Mouse (Mus musculus) kidney, adult 11 months (tissue): ENCODE data around the gene Tacr1.

ENCODE experiments used
- DNase-seq: peaks from one replicate; pipeline ENCODE4 v3.0.0; 2022

Tacr1 gene

DNA sequence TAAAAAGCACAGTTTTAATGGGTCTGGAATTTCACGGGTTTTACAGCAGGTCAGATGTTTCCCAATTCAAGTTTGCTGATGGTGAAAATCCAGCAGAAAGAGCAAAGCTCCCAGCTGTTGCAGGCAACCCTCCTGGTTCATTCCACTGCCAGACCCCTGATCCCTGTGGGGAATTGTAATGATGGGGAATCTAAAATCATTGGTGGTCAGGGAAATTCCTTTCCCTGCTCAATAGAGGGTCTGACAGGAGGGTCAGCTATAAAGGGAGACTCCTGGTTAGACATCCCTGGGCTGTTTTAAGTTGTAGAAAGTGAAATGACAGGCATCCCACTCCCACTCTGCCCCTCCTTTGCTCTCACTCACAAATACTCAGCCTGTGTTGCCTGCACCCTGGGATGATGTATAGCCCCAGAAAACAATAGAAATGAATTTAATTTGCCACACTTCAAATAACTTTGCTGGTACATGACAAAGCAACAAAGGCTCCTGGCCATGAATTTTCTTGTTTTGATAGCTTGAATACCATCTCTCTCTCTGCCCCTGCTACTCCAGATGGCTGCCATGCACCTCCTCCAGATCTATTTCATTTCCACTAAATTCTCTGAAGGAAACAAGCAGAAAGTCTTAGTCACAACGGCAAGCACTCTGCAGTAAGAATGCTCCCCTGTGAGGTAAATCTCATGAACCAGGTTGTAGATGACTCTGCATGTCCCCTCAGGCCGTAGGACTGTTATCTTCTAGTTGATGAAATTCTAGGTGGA lies 123.2 kb downstream of the Tacr1 start:
- DNase-seq = no peak

DNA sequence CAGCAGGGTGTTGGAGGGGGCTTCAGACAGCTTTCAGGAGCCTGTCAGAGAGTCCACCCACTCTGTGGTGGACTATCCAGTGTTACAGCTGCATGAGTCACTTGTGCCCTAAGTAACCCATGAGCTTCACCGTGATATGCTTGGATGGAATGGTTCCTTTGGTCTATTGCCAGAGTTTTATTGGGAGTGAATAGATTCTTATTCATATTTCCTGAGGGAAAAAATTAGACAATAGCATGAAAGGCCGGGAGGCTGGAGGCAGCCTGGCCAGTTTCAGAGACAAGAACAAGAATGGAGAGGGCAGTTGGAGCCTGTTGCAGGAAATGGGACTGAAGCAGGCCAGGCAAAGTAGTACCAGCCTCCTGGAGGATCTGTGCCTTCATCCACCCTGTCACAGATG lies 126.5 kb downstream of the Tacr1 start:
- DNase-seq = no peak

DNA sequence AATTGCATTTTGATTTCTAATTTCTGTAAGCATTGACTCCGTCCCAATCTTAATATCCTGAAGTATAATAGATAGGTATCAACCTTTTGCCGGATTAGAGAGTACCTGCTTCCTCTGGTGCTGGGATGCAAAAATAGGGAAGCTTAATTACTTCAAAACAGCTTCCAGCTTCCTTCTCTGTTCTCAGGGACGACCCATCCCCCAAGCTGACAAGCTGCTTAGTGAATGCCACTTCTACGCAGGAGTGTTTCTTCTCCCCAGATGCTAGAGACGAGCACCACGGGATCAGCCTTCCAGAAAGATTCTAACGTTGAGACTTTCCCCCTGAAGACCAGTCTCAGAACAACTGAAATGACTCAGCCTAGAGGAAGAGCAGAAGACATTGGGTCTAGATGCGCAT lies 134.5 kb downstream of the Tacr1 start:
- DNase-seq = no peak

DNA sequence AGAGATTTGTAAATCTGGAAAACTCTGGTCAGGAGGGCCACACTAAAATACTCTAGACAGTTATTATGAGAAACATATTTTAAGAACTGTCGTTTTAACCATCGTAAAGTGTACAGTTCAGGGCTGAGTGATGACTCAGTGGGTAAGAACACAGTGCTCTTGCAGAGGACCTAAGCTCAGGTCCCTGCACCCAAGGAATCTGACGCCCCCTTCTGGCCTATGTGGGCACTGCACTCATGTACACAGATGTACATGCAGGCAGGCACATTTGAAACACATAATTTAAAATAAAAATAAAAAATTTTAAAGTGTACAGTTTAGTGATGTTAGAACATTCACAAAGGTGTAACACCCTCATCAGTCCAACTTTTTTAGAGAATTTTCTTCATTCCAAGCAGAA lies 147.1 kb downstream of the Tacr1 start:
- no peak for DNase-seq

DNA sequence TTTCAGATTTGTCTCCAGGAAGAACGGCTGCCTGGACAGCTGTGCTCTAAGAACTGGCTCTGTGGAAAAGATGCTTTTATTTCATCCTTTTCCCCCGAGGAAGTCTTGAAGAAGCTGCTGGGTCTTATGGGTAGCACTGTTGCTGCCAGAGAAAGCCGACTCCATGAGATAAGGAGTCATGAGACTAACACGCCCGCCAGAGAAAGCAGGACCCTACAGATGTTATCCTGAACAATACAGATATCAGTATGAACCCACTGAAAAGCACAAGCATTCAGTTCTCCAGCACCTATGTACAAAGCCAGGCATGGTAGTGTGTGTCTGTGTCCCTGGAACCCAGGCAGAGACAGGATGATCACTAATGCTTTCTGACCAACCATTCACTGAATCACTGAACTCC lies 173.3 kb downstream of the Tacr1 start:
- DNase-seq = no peak

DNA sequence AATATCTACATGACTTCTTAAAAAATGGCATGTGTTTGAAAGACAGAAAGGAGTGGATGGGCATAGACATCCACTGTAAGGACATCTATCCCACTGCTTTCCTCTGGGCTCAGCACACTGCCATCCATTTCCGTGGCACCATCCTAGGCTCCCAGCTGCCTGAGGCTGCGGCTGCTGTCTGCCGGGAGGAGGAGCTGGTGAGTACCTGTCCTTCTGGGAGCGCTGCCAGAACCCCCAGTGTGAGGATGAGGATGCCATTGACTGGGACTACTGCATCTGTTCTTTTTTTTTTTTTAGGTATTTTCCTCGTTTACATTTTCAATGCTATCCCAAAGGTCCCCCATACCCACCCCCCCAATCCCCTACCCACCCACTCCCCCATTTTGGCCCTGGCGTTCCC lies 183.3 kb downstream of the Tacr1 start:
- DNase-seq = no peak

DNA sequence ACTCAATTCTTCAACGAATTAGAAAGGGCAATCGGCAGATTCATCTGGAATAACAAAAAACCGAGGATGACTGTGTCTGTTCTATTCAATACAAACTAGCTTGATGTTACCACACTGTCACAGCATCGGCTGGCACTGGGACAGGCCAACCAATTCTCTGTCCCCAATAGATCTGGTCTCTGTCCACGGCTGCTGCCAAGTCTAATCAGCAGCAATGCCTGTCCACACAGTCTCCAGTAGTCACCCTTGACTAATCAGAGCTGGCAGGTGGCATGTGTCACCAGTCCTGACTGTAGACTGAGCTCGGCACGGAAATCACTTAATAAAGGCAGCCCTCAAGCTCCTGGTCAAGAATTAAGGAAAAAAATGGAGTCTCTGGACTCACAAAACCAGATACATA lies 187.3 kb downstream of the Tacr1 start:
- no peak for DNase-seq

GRCm38 (mm10) chr6:82595461-82596090 lies 193.4 kb downstream of the Tacr1 start:
- DNase-seq = no peak

GRCm38 (mm10) chr6:82603228-82603627 lies 201.1 kb downstream of the Tacr1 start:
- DNase-seq = no peak

- DNase-seq = no peak
Observed at GRCm38 (mm10) chr6:82603665-82604064, 201.5 kb downstream of the Tacr1 start.

DNA sequence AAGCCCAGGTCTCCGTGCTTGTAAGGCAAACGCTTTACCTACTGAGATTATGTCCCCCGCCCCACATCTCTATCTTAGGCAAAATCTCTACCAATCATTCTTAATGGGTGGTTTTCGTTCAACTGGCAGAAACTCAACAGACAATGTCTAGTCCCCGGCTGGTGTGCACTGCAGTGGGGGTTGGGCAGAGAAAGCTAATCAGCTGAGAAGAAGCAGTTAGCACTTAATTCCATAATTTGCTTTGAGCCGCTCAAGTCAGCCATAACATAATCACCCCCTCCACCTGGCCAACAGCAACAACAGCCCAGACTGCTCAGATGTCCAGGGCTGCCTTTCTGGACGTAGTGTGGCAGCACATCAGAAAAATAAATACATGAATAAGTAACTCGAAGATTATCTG lies 202.7 kb downstream of the Tacr1 start:
- no peak for DNase-seq

GRCm38 (mm10) chr6:82608756-82609155 lies 206.6 kb downstream of the Tacr1 start:
- no peak for DNase-seq

DNA sequence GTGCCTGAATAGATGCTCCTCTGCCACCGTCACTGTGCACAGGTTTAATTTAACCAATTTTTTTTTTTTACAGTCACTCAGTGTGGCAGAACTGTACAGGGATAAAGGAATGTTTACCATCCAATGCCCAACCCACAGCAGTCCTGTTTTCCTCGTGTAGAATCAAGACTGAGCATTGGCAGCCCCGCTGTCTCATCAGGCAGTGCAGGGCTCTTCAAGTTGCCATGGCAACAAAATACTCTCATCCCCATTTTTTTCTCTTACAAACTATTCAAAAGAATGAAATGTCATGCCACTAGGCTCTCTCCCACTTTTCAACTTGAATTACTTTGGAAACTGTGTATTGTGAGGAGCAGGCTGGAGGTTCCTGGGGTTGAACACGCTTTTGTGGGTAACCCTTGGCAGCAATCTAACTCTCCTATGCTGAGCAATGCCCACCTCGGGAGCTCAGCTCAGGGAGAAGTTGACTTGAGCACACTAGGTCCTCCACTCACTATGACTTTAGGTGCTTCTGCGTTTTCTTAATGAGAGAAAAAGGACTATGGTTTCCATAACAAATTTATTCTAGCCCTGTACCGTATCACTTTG lies 207.3 kb downstream of the Tacr1 start:
- no peak for DNase-seq
